Mouse (Mus musculus) liver, postnatal 0 days (tissue): ENCODE measurements around the gene Trim31. TPM values are rescaled to one million over a fixed set of nuclear protein-coding genes. Genes with fewer than 3 reads are reported as not detected.

Experiments
- ATAC-seq: fragments of 200-750 bp; cut with Nextera tagmentation; 2 replicates; pipeline ENCODE4 v1.8.0; 2017; ENCODE audit warnings: mild to moderate bottlenecking, moderate library complexity
- DNase-seq: peaks from one replicate; pipeline ENCODE4 v3.0.0-alpha.2; 2016
- H3K27ac ChIP-seq: fragments of 300-500 bp; sonication (generic); 2 replicates; pipeline ENCODE4 v1.5.1; 2014; ENCODE audit warnings: antibody characterized with exemption, moderate library complexity, mild to moderate bottlenecking, low read depth
- H3K27me3 ChIP-seq: fragments of 300-500 bp; sonication (generic); 2 replicates; pipeline ENCODE4 v1.6.1; 2014; ENCODE audit warnings: low read length, control low read depth, mixed read lengths; ENCODE audit not compliant: insufficient read depth
- H3K36me3 ChIP-seq: fragments of 300-500 bp; sonication (generic); replicated peaks from 2 replicates; pipeline ENCODE4 v1.6.1; 2014; ENCODE audit warnings: mild to moderate bottlenecking, control low read depth, low read length, moderate library complexity, mixed read lengths; ENCODE audit not compliant: insufficient read depth
- H3K4me1 ChIP-seq: fragments of 300-500 bp; sonication (generic); 2 replicates; pipeline ENCODE4 v1.6.1; 2014; ENCODE audit warnings: antibody characterized with exemption, mild to moderate bottlenecking, control low read depth; ENCODE audit not compliant: insufficient read depth
- H3K4me2 ChIP-seq: fragments of 300-500 bp; sonication (generic); 2 replicates; pipeline ENCODE4 v1.6.1; 2014; ENCODE audit warnings: low read depth, mild to moderate bottlenecking, low read length, moderate library complexity, mixed read lengths
- H3K4me3 ChIP-seq: fragments of 300-500 bp; sonication (generic); 2 replicates; pipeline ENCODE4 v1.5.1; 2014; ENCODE audit warnings: low read depth, low read length
- H3K9ac ChIP-seq: fragments of 300-500 bp; sonication (generic); replicated peaks from 2 replicates; pipeline ENCODE4 v1.6.1; 2014; ENCODE audit warnings: mild to moderate bottlenecking, moderate library complexity
- H3K9me3 ChIP-seq: fragments of 300-500 bp; sonication (generic); 2 replicates; pipeline ENCODE4 v1.6.1; 2016; ENCODE audit warnings: mild to moderate bottlenecking, control low read depth, low read length, mixed read lengths
- CTCF ChIP-seq: sonication (generic); IDR thresholded peaks from 2 replicates; pipeline ENCODE4 v1.5.1; 2016; ENCODE audit warnings: antibody characterized with exemption, low read depth
- EP300 ChIP-seq: IDR thresholded peaks from 2 replicates; pipeline ENCODE4 v1.6.1; 2016; ENCODE audit warnings: antibody characterized with exemption, low read depth, mild to moderate bottlenecking
- WGBS: fragments of 180-500 bp; shearing (Covaris S2); extraction: QIAGEN DNeasy Blood & Tissue Kit; methylation state at CpG from one replicate; pipeline ENCODE4 v1.1.7; 2014; ENCODE audit not compliant: insufficient replicate concordance; 5-methylcytosine and 5-hydroxymethylcytosine counted together
- polyA plus RNA-seq: library from polyadenylated mRNA; unstranded; fragments of >200 nt; fragmentation: Nextera tagmentation; extraction: Ambion mirVana; gene quantifications from 2 replicates; pipeline ENCODE4 v1.2.1, GENCODE M21; 2015

Gene Trim31
- polyA plus RNA-seq, 1 experiment from 2014 or later, result not detected

GRCm38 (mm10) chr17:36903651-36904050, 5.7 kb downstream of the Trim31 start:
- Histone ChIP-seq H3K4me1 (no peaks in the 10 kb centered on the region), H3K9me3 (no peaks in the 10 kb centered on the region), H3K36me3 (no peaks in the 10 kb centered on the region), H3K4me2 (no peak overlapping the region), H3K4me3 (no peak overlapping the region), H3K27ac (no peak overlapping the region), H3K9ac (no peak overlapping the region), H3K27me3 (no peaks in the 10 kb centered on the region)
- ATAC-seq, result no peak
- TF ChIP-seq CTCF (no peak), EP300 (no peak)
- 40% methylated on average over 3 of the region's 3 CpGs for WGBS
- DNase-seq, result no peak

- no peak overlapping the region for H3K4me3 ChIP-seq
- H3K4me2 ChIP-seq, result no peak overlapping the region
- WGBS, result 43% methylated on average over 1 of the region's 1 CpGs
- no peaks in the 10 kb centered on the region for H3K27me3 ChIP-seq
- H3K36me3 ChIP-seq, result no peaks in the 10 kb centered on the region
- TF ChIP-seq EP300 (no peak), CTCF (no peak)
- H3K27ac ChIP-seq, result no peak overlapping the region
- DNase-seq (no peak), ATAC-seq (no peak)
- no peaks in the 10 kb centered on the region for H3K4me1 ChIP-seq
- no peak overlapping the region for H3K9ac ChIP-seq
- H3K9me3 ChIP-seq, result no peaks in the 10 kb centered on the region
These were observed 10.3 kb downstream of the Trim31 start for GRCm38 (mm10) chr17:36908235-36908634.

- DNase-seq (no peak), ATAC-seq (no peak)
- H3K36me3 ChIP-seq, result no peaks in the 10 kb centered on the region
- 38% methylated on average over 4 of the region's 4 CpGs for WGBS
- H3K9me3 ChIP-seq, result no peaks in the 10 kb centered on the region
- H3K4me1 ChIP-seq, result no peaks in the 10 kb centered on the region
- no peak overlapping the region for H3K4me2 ChIP-seq
- H3K9ac ChIP-seq, result no peak overlapping the region
- TF ChIP-seq EP300, result no peak
- no peak for TF ChIP-seq CTCF
- no peak overlapping the region for H3K4me3 ChIP-seq
- no peak overlapping the region for H3K27ac ChIP-seq
- no peaks in the 10 kb centered on the region for H3K27me3 ChIP-seq
These were observed 11.9 kb downstream of the Trim31 start for GRCm38 (mm10) chr17:36909802-36910201.

GRCm38 (mm10) chr17:36912031-36912430, 14.1 kb downstream of the Trim31 start:
- 0 out of 2 replicates have a peak, but pooled peaks cover 4% of the 10 kb centered on the region for H3K27me3 ChIP-seq
- H3K9ac ChIP-seq, result no peak overlapping the region
- H3K4me2 ChIP-seq, result no peak overlapping the region
- DNase-seq (no peak), ATAC-seq (no peak)
- TF ChIP-seq CTCF, result no peak
- no peaks in the 10 kb centered on the region for H3K4me1 ChIP-seq
- no peaks in the 10 kb centered on the region for H3K36me3 ChIP-seq
- no peak overlapping the region for H3K27ac ChIP-seq
- no peaks in the 10 kb centered on the region for H3K9me3 ChIP-seq
- 47% methylated on average over 2 of the region's 2 CpGs for WGBS
- H3K4me3 ChIP-seq, result no peak overlapping the region

GRCm38 (mm10) chr17:36914108-36914507, 16.2 kb downstream of the Trim31 start:
- H3K4me1 ChIP-seq, result no peaks in the 10 kb centered on the region
- 8% methylated on average over 2 of the region's 2 CpGs for WGBS
- H3K4me3 ChIP-seq, result no peak overlapping the region
- no peaks in the 10 kb centered on the region for H3K9me3 ChIP-seq
- no peaks in the 10 kb centered on the region for H3K36me3 ChIP-seq
- ATAC-seq (no peak), DNase-seq (peak; percentile 81)
- H3K27ac ChIP-seq, result no peak overlapping the region
- no peak overlapping the region for H3K9ac ChIP-seq
- no peak overlapping the region for H3K4me2 ChIP-seq
- H3K27me3 ChIP-seq, result 0 out of 2 replicates have a peak, but pooled peaks cover 4% of the 10 kb centered on the region
- no peak for TF ChIP-seq EP300
- peak; percentile 84 for TF ChIP-seq CTCF

- ATAC-seq, result no peak
- WGBS, result 9% methylated on average over 9 of the region's 9 CpGs
- H3K9ac ChIP-seq, result no peak overlapping the region
- no peaks in the 10 kb centered on the region for H3K9me3 ChIP-seq
- H3K36me3 ChIP-seq, result no peaks in the 10 kb centered on the region
- no peak overlapping the region for H3K4me2 ChIP-seq
- peak; percentile 88 for TF ChIP-seq CTCF
- no peak for TF ChIP-seq EP300
- no peak overlapping the region for H3K27ac ChIP-seq
- peak; percentile 72 for DNase-seq
- H3K27me3 ChIP-seq, result 0 out of 2 replicates have a peak, but pooled peaks cover 4% of the 10 kb centered on the region
- no peaks in the 10 kb centered on the region for H3K4me1 ChIP-seq
- no peak overlapping the region for H3K4me3 ChIP-seq
These were observed 17.2 kb downstream of the Trim31 start for GRCm38 (mm10) chr17:36915076-36915475.

- 47% methylated on average over 15 of the region's 15 CpGs for WGBS
- Histone ChIP-seq H3K4me3 (no peak overlapping the region), H3K36me3 (no peaks in the 10 kb centered on the region), H3K27me3 (0 out of 2 replicates have a peak, but pooled peaks cover 3% of the 10 kb centered on the region), H3K4me1 (no peaks in the 10 kb centered on the region), H3K4me2 (no peak overlapping the region), H3K9me3 (no peaks in the 10 kb centered on the region), H3K9ac (no peak overlapping the region), H3K27ac (no peak overlapping the region)
- no peak for TF ChIP-seq EP300
- TF ChIP-seq CTCF, result no peak
- DNase-seq (no peak), ATAC-seq (no peak)
These were observed 22.3 kb downstream of the Trim31 start for GRCm38 (mm10) chr17:36920239-36920638.
